Mouse (Mus musculus) E14TG2a.4 (cell line): ENCODE data around the gene Commd7.

ENCODE experiments used
- CTCF ChIP-seq: conservative IDR thresholded peaks from 2 replicates; pipeline ENCODE4 v1.5.1; 2014; ENCODE audit warnings: low read length
- NANOG ChIP-seq: IDR thresholded peaks from 2 replicates; pipeline ENCODE4 v1.6.1; 2014; ENCODE audit warnings: borderline replicate concordance, low read length, mixed read lengths

- TF ChIP-seq CTCF (no peak), NANOG (no peak)
These were observed 64.0 kb downstream of the Commd7 start for GRCm38 (mm10) chr2:153568541-153568940.
